Mouse (Mus musculus) liver, postnatal 0 days (tissue): ENCODE measurements around the gene Cyp2f2. TPM values are rescaled to one million over a fixed set of nuclear protein-coding genes. Genes with fewer than 3 reads are reported as not detected.
A peak's percentile ranks its signal among the peaks of the same experiment; 100 is the strongest.

Experiments
- ATAC-seq: fragments of 200-750 bp; cut with Nextera tagmentation; 2 replicates; pipeline ENCODE4 v1.8.0; 2017; ENCODE audit warnings: mild to moderate bottlenecking, moderate library complexity
- DNase-seq: peaks from one replicate; pipeline ENCODE4 v3.0.0-alpha.2; 2016
- H3K27ac ChIP-seq: fragments of 300-500 bp; sonication (generic); 2 replicates; pipeline ENCODE4 v1.5.1; 2014; ENCODE audit warnings: antibody characterized with exemption, moderate library complexity, mild to moderate bottlenecking, low read depth
- H3K27me3 ChIP-seq: fragments of 300-500 bp; sonication (generic); 2 replicates; pipeline ENCODE4 v1.6.1; 2014; ENCODE audit warnings: low read length, control low read depth, mixed read lengths; ENCODE audit not compliant: insufficient read depth
- H3K36me3 ChIP-seq: fragments of 300-500 bp; sonication (generic); replicated peaks from 2 replicates; pipeline ENCODE4 v1.6.1; 2014; ENCODE audit warnings: mild to moderate bottlenecking, control low read depth, low read length, moderate library complexity, mixed read lengths; ENCODE audit not compliant: insufficient read depth
- H3K4me1 ChIP-seq: fragments of 300-500 bp; sonication (generic); 2 replicates; pipeline ENCODE4 v1.6.1; 2014; ENCODE audit warnings: antibody characterized with exemption, mild to moderate bottlenecking, control low read depth; ENCODE audit not compliant: insufficient read depth
- H3K4me2 ChIP-seq: fragments of 300-500 bp; sonication (generic); 2 replicates; pipeline ENCODE4 v1.6.1; 2014; ENCODE audit warnings: low read depth, mild to moderate bottlenecking, low read length, moderate library complexity, mixed read lengths
- H3K4me3 ChIP-seq: fragments of 300-500 bp; sonication (generic); 2 replicates; pipeline ENCODE4 v1.5.1; 2014; ENCODE audit warnings: low read depth, low read length
- H3K9ac ChIP-seq: fragments of 300-500 bp; sonication (generic); replicated peaks from 2 replicates; pipeline ENCODE4 v1.6.1; 2014; ENCODE audit warnings: mild to moderate bottlenecking, moderate library complexity
- H3K9me3 ChIP-seq: fragments of 300-500 bp; sonication (generic); 2 replicates; pipeline ENCODE4 v1.6.1; 2016; ENCODE audit warnings: mild to moderate bottlenecking, control low read depth, low read length, mixed read lengths
- CTCF ChIP-seq: sonication (generic); IDR thresholded peaks from 2 replicates; pipeline ENCODE4 v1.5.1; 2016; ENCODE audit warnings: antibody characterized with exemption, low read depth
- EP300 ChIP-seq: IDR thresholded peaks from 2 replicates; pipeline ENCODE4 v1.6.1; 2016; ENCODE audit warnings: antibody characterized with exemption, low read depth, mild to moderate bottlenecking
- WGBS: fragments of 180-500 bp; shearing (Covaris S2); extraction: QIAGEN DNeasy Blood & Tissue Kit; methylation state at CpG from one replicate; pipeline ENCODE4 v1.1.7; 2014; ENCODE audit not compliant: insufficient replicate concordance; 5-methylcytosine and 5-hydroxymethylcytosine counted together
- polyA plus RNA-seq: library from polyadenylated mRNA; unstranded; fragments of >200 nt; fragmentation: Nextera tagmentation; extraction: Ambion mirVana; gene quantifications from 2 replicates; pipeline ENCODE4 v1.2.1, GENCODE M21; 2015

Cyp2f2 gene
- polyA plus RNA-seq, 1 experiment from 2014 or later, result 59.6 TPM

GRCm38 (mm10) chr7:27128162-27128561 lies 8.5 kb downstream of the Cyp2f2 start:
- TF ChIP-seq EP300, result no peak
- TF ChIP-seq CTCF, result peak; percentile 79

GRCm38 (mm10) chr7:27128946-27129345 lies 9.2 kb downstream of the Cyp2f2 start:
- TF ChIP-seq EP300 (no peak), CTCF (no peak)
- Histone ChIP-seq H3K9ac (no peak overlapping the region), H3K4me3 (no peak overlapping the region), H3K27ac (no peak overlapping the region), H3K4me2 (no peak overlapping the region), H3K4me1 (no peaks in the 10 kb centered on the region; the same call in 1 of the 2 replicates), H3K36me3 (no peaks in the 10 kb centered on the region), H3K27me3 (no peaks in the 10 kb centered on the region), H3K9me3 (no peaks in the 10 kb centered on the region)
- ATAC-seq, result no peak
- no peak for DNase-seq
- 80% methylated on average over 13 of the region's 13 CpGs for WGBS

More at GRCm38 (mm10) chr7:27128162-27128561, 8.5 kb downstream of the Cyp2f2 start:
- no peak overlapping the region for H3K4me3 ChIP-seq
- H3K27ac ChIP-seq, result no peak overlapping the region
- H3K9me3 ChIP-seq, result no peaks in the 10 kb centered on the region
- H3K4me1 ChIP-seq, result no peaks in the 10 kb centered on the region; the same call in 1 of the 2 replicates
- no peak overlapping the region for H3K9ac ChIP-seq
- 39% methylated on average over 3 of the region's 3 CpGs for WGBS
- no peak overlapping the region for H3K4me2 ChIP-seq
- DNase-seq (peak; percentile 45), ATAC-seq (peak; percentile 52; the same call in 1 of the 2 replicates)
- H3K27me3 ChIP-seq, result no peaks in the 10 kb centered on the region
- H3K36me3 ChIP-seq, result no peaks in the 10 kb centered on the region

- WGBS, result 83% methylated on average over 12 of the region's 12 CpGs
Observed at GRCm38 (mm10) chr7:27129811-27130210, 10.1 kb downstream of the Cyp2f2 start.

GRCm38 (mm10) chr7:27130521-27131370 lies 11.0 kb downstream of the Cyp2f2 start:
- H3K36me3 ChIP-seq, result no peaks in the 10 kb centered on the region
- no peak overlapping the region for H3K9ac ChIP-seq
- no peak overlapping the region for H3K4me2 ChIP-seq
- no peak for ATAC-seq
- H3K27ac ChIP-seq, result no peak overlapping the region
- H3K27me3 ChIP-seq, result no peaks in the 10 kb centered on the region
- WGBS, result 82% methylated on average over 22 of the region's 22 CpGs
- TF ChIP-seq EP300, result no peak
- TF ChIP-seq CTCF, result no peak
- H3K4me3 ChIP-seq, result no peak overlapping the region
- DNase-seq, result no peak
- H3K9me3 ChIP-seq, result no peaks in the 10 kb centered on the region
- no peaks in the 10 kb centered on the region; the same call in 1 of the 2 replicates for H3K4me1 ChIP-seq

More at GRCm38 (mm10) chr7:27129811-27130210, 10.1 kb downstream of the Cyp2f2 start:
- TF ChIP-seq EP300 (no peak), CTCF (no peak)
- H3K27me3 ChIP-seq, result no peaks in the 10 kb centered on the region
- ATAC-seq, result no peak
- no peak for DNase-seq
- no peaks in the 10 kb centered on the region for H3K36me3 ChIP-seq
- H3K4me3 ChIP-seq, result no peak overlapping the region
- no peaks in the 10 kb centered on the region; the same call in 1 of the 2 replicates for H3K4me1 ChIP-seq
- no peak overlapping the region for H3K27ac ChIP-seq
- no peaks in the 10 kb centered on the region for H3K9me3 ChIP-seq
- H3K4me2 ChIP-seq, result no peak overlapping the region
- H3K9ac ChIP-seq, result no peak overlapping the region

- TF ChIP-seq EP300 (no peak), CTCF (peak; percentile 38)
- no peaks in the 10 kb centered on the region for H3K36me3 ChIP-seq
- WGBS, result 61% methylated on average over 2 of the region's 2 CpGs
- H3K9ac ChIP-seq, result no peak overlapping the region
- H3K27me3 ChIP-seq, result no peaks in the 10 kb centered on the region
- DNase-seq (no peak), ATAC-seq (no peak)
- no peak overlapping the region for H3K4me3 ChIP-seq
- no peak overlapping the region for H3K4me2 ChIP-seq
- H3K27ac ChIP-seq, result no peak overlapping the region
- H3K9me3 ChIP-seq, result no peaks in the 10 kb centered on the region
- H3K4me1 ChIP-seq, result no peaks in the 10 kb centered on the region; the same call in 1 of the 2 replicates
Observed at GRCm38 (mm10) chr7:27131387-27131786, 11.7 kb downstream of the Cyp2f2 start.

- DNase-seq (peak; percentile 60), ATAC-seq (peak; percentile 18; the same call in 1 of the 2 replicates)
- no peak overlapping the region for H3K4me3 ChIP-seq
- no peaks in the 10 kb centered on the region for H3K27me3 ChIP-seq
- no peaks in the 10 kb centered on the region; the same call in 1 of the 2 replicates for H3K4me1 ChIP-seq
- H3K27ac ChIP-seq, result no peak overlapping the region
- no peaks in the 10 kb centered on the region for H3K9me3 ChIP-seq
- no peak overlapping the region for H3K9ac ChIP-seq
- H3K4me2 ChIP-seq, result no peak overlapping the region
- H3K36me3 ChIP-seq, result no peaks in the 10 kb centered on the region
- WGBS, result 18% methylated on average over 10 of the region's 10 CpGs
- TF ChIP-seq CTCF, result peak; percentile 62
- no peak for TF ChIP-seq EP300
Observed at GRCm38 (mm10) chr7:27132588-27132987, 12.9 kb downstream of the Cyp2f2 start.
